Mouse (Mus musculus) myocyte (in vitro differentiated cells): ENCODE measurements at regions not wholly inside any gene's neighbourhood (a gene's known extent, or its start where the extent isn't known, plus 50 kb on each side); places are given as distances from the start of the nearest gene placed in this dataset.

ENCODE experiments used
- H3K27me3 ChIP-seq: one replicate; pipeline ENCODE4 v1.6.1; 2011; ENCODE audit not compliant: control insufficient read depth, insufficient read depth, insufficient read length
- H3K36me3 ChIP-seq: one replicate; pipeline ENCODE4 v1.6.1; 2011; ENCODE audit not compliant: control insufficient read depth, insufficient read depth
- H3K4me2 ChIP-seq: one replicate; pipeline ENCODE4 v1.6.1; 2011; ENCODE audit warnings: low read depth, control low read depth
- H3K4me3 ChIP-seq: one replicate; pipeline ENCODE4 v1.5.1; 2011; ENCODE audit warnings: mild to moderate bottlenecking, control low read depth, moderate library complexity
- H3K79me2 ChIP-seq: one replicate; pipeline ENCODE4 v1.6.1; 2011; ENCODE audit not compliant: control insufficient read depth, insufficient read depth
- H3ac ChIP-seq: one replicate; pipeline ENCODE4 v1.6.1; 2011; ENCODE audit not compliant: control insufficient read depth, insufficient read length
- CEBPB ChIP-seq: IDR thresholded peaks from 2 replicates; pipeline ENCODE4 v1.6.1; 2011; ENCODE audit warnings: mild to moderate bottlenecking, moderate library complexity; ENCODE audit not compliant: poor library complexity, insufficient read depth, severe bottlenecking
- E2F4 ChIP-seq: IDR thresholded peaks from one replicate; pipeline ENCODE4 v1.6.1; 2011; ENCODE audit warnings: mild to moderate bottlenecking, control low read depth, moderate library complexity; ENCODE audit not compliant: insufficient read depth
- MAX ChIP-seq: IDR thresholded peaks from one replicate; pipeline ENCODE4 v1.6.1; 2011; ENCODE audit warnings: low read depth, mild to moderate bottlenecking, control low read depth
- MYOD1 ChIP-seq, 3 experiments: IDR thresholded peaks; one replicate each; pipeline ENCODE4 v1.6.1; 2011; ENCODE audit warnings: control low read depth in 2 of 3, low read depth in 2 of 3, mild to moderate bottlenecking in 2 of 3, moderate library complexity in 1 of 3; ENCODE audit not compliant: insufficient read length in 2 of 3, control insufficient read depth in 1 of 3
- MYOG ChIP-seq, 3 experiments: IDR thresholded peaks; one replicate each; pipeline ENCODE4 v1.6.1; 2011; ENCODE audit warnings: control low read depth in 2 of 3, low read depth in 2 of 3, mild to moderate bottlenecking in 2 of 3; ENCODE audit not compliant: insufficient read length in 2 of 3, control insufficient read depth in 1 of 3, insufficient read depth in 1 of 3
- POLR2A ChIP-seq: IDR thresholded peaks from one replicate; pipeline ENCODE4 v1.6.1; 2011; ENCODE audit warnings: low read depth, mild to moderate bottlenecking, control low read depth, moderate library complexity; ENCODE audit not compliant: insufficient read length
- POLR2AphosphoS2 ChIP-seq: IDR thresholded peaks from one replicate; pipeline ENCODE4 v1.6.1; 2011; ENCODE audit warnings: low read depth, control low read depth; ENCODE audit not compliant: insufficient read length
- REST ChIP-seq: IDR thresholded peaks from one replicate; pipeline ENCODE4 v1.6.1; 2011; ENCODE audit warnings: mild to moderate bottlenecking, control low read depth, moderate library complexity; ENCODE audit not compliant: insufficient read depth, insufficient read length
- SRF ChIP-seq: IDR thresholded peaks from one replicate; pipeline ENCODE4 v1.6.1; 2011; ENCODE audit warnings: low read depth; ENCODE audit not compliant: control insufficient read depth, insufficient read length
- TCF12 ChIP-seq: IDR thresholded peaks from one replicate; pipeline ENCODE4 v1.6.1; 2011; ENCODE audit warnings: mild to moderate bottlenecking, control low read depth; ENCODE audit not compliant: poor library complexity, insufficient read depth, severe bottlenecking
- TCF3 ChIP-seq: IDR thresholded peaks from one replicate; pipeline ENCODE4 v1.6.1; 2011; ENCODE audit warnings: low read depth, control low read depth; ENCODE audit not compliant: insufficient read length
- USF1 ChIP-seq: IDR thresholded peaks from one replicate; pipeline ENCODE4 v1.6.1; 2011; ENCODE audit warnings: low read depth, mild to moderate bottlenecking, control low read depth, moderate library complexity

- H3K79me2 ChIP-seq: no peaks in the 10 kb centered on the region
- no peaks in the 10 kb centered on the region for H3K27me3 ChIP-seq
- no peak for TF ChIP-seq TCF3
- no peak for TF ChIP-seq USF1
- no peak for TF ChIP-seq CEBPB
- no peak for TF ChIP-seq SRF
- no peak for TF ChIP-seq MYOG (IDR thresholded peaks at IDR 0.05; ENCODE audit: control insufficient read depth in 1 of 3, insufficient read depth in 1 of 3, insufficient read length in 2 of 3, low read depth in 2 of 3)
- no peak for TF ChIP-seq MYOD1 (IDR thresholded peaks at IDR 0.05; ENCODE audit: control insufficient read depth in 1 of 3, insufficient read length in 2 of 3, low read depth in 2 of 3)
- no peak for TF ChIP-seq POLR2AphosphoS2
- no peak for TF ChIP-seq POLR2A
- TF ChIP-seq REST: no peak
- TF ChIP-seq TCF12: no peak
- no peak for TF ChIP-seq E2F4
- TF ChIP-seq MAX: no peak
- no peak overlapping the region for H3K4me3 ChIP-seq
- H3K4me2 ChIP-seq: no peak overlapping the region
- H3ac ChIP-seq: no peak overlapping the region
- no peaks in the 10 kb centered on the region for H3K36me3 ChIP-seq
These were observed 154.3 kb upstream of the Fndc3a start for GRCm38 (mm10) chr14:72864130-72864529.

- Histone ChIP-seq H3K36me3 (no peaks in the 10 kb centered on the region), H3K4me3 (no peak overlapping the region), H3ac (no peak overlapping the region), H3K4me2 (no peak overlapping the region), H3K79me2 (no peaks in the 10 kb centered on the region), H3K27me3 (no peaks in the 10 kb centered on the region)
- TF ChIP-seq CEBPB (no peak), MYOD1 (IDR thresholded peaks at IDR 0.05; ENCODE audit: control insufficient read depth in 1 of 3, insufficient read length in 2 of 3, low read depth in 2 of 3) (no peak), MYOG (IDR thresholded peaks at IDR 0.05; ENCODE audit: control insufficient read depth in 1 of 3, insufficient read depth in 1 of 3, insufficient read length in 2 of 3, low read depth in 2 of 3) (no peak), E2F4 (no peak), TCF3 (no peak), USF1 (no peak), POLR2A (no peak), REST (no peak), POLR2AphosphoS2 (no peak), SRF (no peak), MAX (no peak), TCF12 (no peak)
These were observed 153.2 kb upstream of the Fndc3a start for GRCm38 (mm10) chr14:72862806-72863526.

DNA sequence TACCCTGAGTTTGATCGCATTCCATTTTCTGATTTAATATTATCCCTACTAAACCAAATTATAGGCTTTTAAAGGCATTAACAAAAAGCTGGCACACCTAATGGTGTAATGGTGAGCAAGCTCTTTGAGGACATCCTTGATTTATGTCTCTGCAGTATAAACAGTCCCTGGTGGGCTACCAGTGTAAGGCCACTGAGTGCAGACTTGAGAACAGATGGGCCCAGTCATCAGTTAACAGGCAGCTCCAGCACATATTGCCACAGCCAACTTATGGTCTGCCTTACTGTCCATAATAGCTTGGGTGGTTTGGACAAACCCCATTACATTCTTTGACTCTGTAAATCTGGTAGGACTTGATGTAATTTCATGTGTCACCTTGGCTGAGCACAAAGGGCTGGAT is 144.4 kb upstream of the Fndc3a start:
- H3K4me2 ChIP-seq: no peak overlapping the region
- H3K27me3 ChIP-seq: no peaks in the 10 kb centered on the region
- H3ac ChIP-seq: no peak overlapping the region
- TF ChIP-seq POLR2AphosphoS2: no peak
- TF ChIP-seq CEBPB: no peak
- no peak for TF ChIP-seq TCF12
- no peak for TF ChIP-seq MYOD1 (IDR thresholded peaks at IDR 0.05; ENCODE audit: control insufficient read depth in 1 of 3, insufficient read length in 2 of 3, low read depth in 2 of 3)
- no peak for TF ChIP-seq POLR2A
- TF ChIP-seq REST: no peak
- TF ChIP-seq E2F4: no peak
- TF ChIP-seq MYOG (IDR thresholded peaks at IDR 0.05; ENCODE audit: control insufficient read depth in 1 of 3, insufficient read depth in 1 of 3, insufficient read length in 2 of 3, low read depth in 2 of 3): no peak
- no peak for TF ChIP-seq TCF3
- no peak for TF ChIP-seq USF1
- TF ChIP-seq MAX: no peak
- TF ChIP-seq SRF: no peak
- no peaks in the 10 kb centered on the region for H3K36me3 ChIP-seq
- H3K79me2 ChIP-seq: no peaks in the 10 kb centered on the region
- no peak overlapping the region for H3K4me3 ChIP-seq

DNA sequence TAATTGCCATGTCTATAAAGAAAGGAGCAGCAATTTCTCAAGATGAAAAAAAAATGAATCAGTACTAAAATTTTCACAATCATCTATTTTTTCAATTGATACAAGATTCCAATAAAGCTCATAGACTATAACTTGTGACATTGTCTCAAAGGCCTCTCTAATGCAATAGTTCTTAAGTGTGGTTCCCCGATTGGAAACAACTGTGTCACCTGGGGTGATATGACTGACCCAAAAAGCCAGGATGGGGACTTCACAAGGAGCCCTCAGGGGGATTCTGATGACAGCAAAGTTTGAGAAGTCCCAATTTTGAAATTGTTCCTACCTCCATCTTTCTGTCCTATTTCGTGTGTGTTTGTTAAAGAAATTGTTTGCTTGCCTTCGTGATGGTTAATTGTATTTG is 143.3 kb upstream of the Fndc3a start:
- no peak overlapping the region for H3K4me2 ChIP-seq
- no peak for TF ChIP-seq USF1
- no peak for TF ChIP-seq E2F4
- no peak for TF ChIP-seq POLR2A
- TF ChIP-seq POLR2AphosphoS2: no peak
- TF ChIP-seq SRF: no peak
- no peak for TF ChIP-seq MYOD1 (IDR thresholded peaks at IDR 0.05; ENCODE audit: control insufficient read depth in 1 of 3, insufficient read length in 2 of 3, low read depth in 2 of 3)
- no peak for TF ChIP-seq TCF12
- TF ChIP-seq REST: no peak
- TF ChIP-seq TCF3: no peak
- no peak for TF ChIP-seq MAX
- no peak for TF ChIP-seq CEBPB
- no peak for TF ChIP-seq MYOG (IDR thresholded peaks at IDR 0.05; ENCODE audit: control insufficient read depth in 1 of 3, insufficient read depth in 1 of 3, insufficient read length in 2 of 3, low read depth in 2 of 3)
- H3K4me3 ChIP-seq: no peak overlapping the region
- no peaks in the 10 kb centered on the region for H3K36me3 ChIP-seq
- no peaks in the 10 kb centered on the region for H3K79me2 ChIP-seq
- no peak overlapping the region for H3ac ChIP-seq
- H3K27me3 ChIP-seq: no peaks in the 10 kb centered on the region

DNA sequence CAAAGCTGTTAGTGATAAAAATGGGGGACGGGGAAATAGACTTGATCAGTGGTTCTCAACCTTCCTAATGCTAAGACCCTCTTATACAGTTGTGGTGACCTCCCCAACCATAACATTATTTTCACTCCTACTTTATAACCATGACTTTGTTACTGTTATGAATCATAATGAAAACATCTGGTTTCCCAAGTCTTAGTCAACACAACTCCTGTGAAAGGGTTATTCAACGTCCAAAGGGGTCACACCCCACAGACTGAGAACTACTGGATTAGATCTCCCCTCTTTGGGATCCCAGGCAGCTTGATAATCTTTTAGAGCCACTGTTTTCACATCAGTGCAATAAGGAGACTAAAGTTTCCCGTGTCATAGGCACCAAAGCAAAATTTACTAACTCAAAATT is 141.1 kb upstream of the Fndc3a start:
- no peaks in the 10 kb centered on the region for H3K79me2 ChIP-seq
- H3K36me3 ChIP-seq: no peaks in the 10 kb centered on the region
- TF ChIP-seq TCF12 (no peak), MYOD1 (IDR thresholded peaks at IDR 0.05; ENCODE audit: control insufficient read depth in 1 of 3, insufficient read length in 2 of 3, low read depth in 2 of 3) (no peak), POLR2AphosphoS2 (no peak), MAX (no peak), CEBPB (no peak), TCF3 (no peak), REST (no peak), MYOG (IDR thresholded peaks at IDR 0.05; ENCODE audit: control insufficient read depth in 1 of 3, insufficient read depth in 1 of 3, insufficient read length in 2 of 3, low read depth in 2 of 3) (no peak), USF1 (no peak), POLR2A (no peak), E2F4 (no peak), SRF (no peak)
- H3K27me3 ChIP-seq: no peaks in the 10 kb centered on the region
- H3K4me2 ChIP-seq: no peak overlapping the region
- no peak overlapping the region for H3ac ChIP-seq
- no peak overlapping the region for H3K4me3 ChIP-seq
